Mouse (Mus musculus): Measurements from ENCODE around the gene Serpini1. TPM values are rescaled to one million over a fixed set of nuclear protein-coding genes. Genes with fewer than 3 reads are reported as not detected.
"Not testable (repeated sequence)": the region's sequence is repeated elsewhere in the genome, so short reads cannot be mapped to it uniquely, and the experiment has no call there.

The Serpini1 gene
- polyA plus RNA-seq, 2 experiments = 3.0 to 5.1 TPM

GRCm38 (mm10) chr3:75651603-75652115 lies 94.3 kb downstream of the Serpini1 start:
- no peaks in the 10 kb centered on the region for H3K36me3 ChIP-seq (ENCODE audit: control insufficient read depth, insufficient read depth, low read length)
- H3K4me3 ChIP-seq (replicated peaks; ENCODE audit: low read length) = no peak overlapping the region
- H3K27me3 ChIP-seq (ENCODE audit: control insufficient read depth, insufficient read depth, low read length) = no peaks in the 10 kb centered on the region
- no peaks in the 10 kb centered on the region for H3K9me3 ChIP-seq (ENCODE audit: control insufficient read depth, low read length)
- DNase-seq (ENCODE audit: low spot score) = no peak
- TF ChIP-seq POLR2A (IDR thresholded peaks at IDR 0.05; ENCODE audit: borderline replicate concordance, extremely low read depth, insufficient read depth, insufficient read length) = no peak
- no peaks in the 10 kb centered on the region for H3K4me1 ChIP-seq (ENCODE audit: control insufficient read depth, insufficient read depth, low read length)
- no peak overlapping the region for H3K27ac ChIP-seq (replicated peaks; ENCODE audit: low read depth, low read length)
- ATAC-seq (ENCODE audit: low FRiP score, low read depth) = no peak
- no peak overlapping the region for H3K9ac ChIP-seq (ENCODE audit: low read depth, low read length, severe bottlenecking)
- H3K4me2 ChIP-seq (replicated peaks; ENCODE audit: low read depth, low read length, severe bottlenecking) = no peak overlapping the region
- 71% methylated on average over 2 of the region's 2 CpGs for WGBS

GRCm38 (mm10) chr3:75653901-75654300 lies 96.6 kb downstream of the Serpini1 start:
- DNase-seq (ENCODE audit: low spot score); H3K27ac ChIP-seq (replicated peaks; ENCODE audit: low read depth, low read length); H3K36me3 ChIP-seq (ENCODE audit: control insufficient read depth, insufficient read depth, low read length); H3K4me2 ChIP-seq (replicated peaks; ENCODE audit: low read depth, low read length, severe bottlenecking); H3K4me3 ChIP-seq (replicated peaks; ENCODE audit: low read length); ATAC-seq (ENCODE audit: low FRiP score, low read depth); H3K27me3 ChIP-seq (ENCODE audit: control insufficient read depth, insufficient read depth, low read length); H3K9me3 ChIP-seq (ENCODE audit: control insufficient read depth, low read length); H3K9ac ChIP-seq (ENCODE audit: low read depth, low read length, severe bottlenecking); H3K4me1 ChIP-seq (ENCODE audit: control insufficient read depth, insufficient read depth, low read length): not testable (repeated sequence)
- WGBS = 62% methylated on average over 4 of the region's 4 CpGs

DNA sequence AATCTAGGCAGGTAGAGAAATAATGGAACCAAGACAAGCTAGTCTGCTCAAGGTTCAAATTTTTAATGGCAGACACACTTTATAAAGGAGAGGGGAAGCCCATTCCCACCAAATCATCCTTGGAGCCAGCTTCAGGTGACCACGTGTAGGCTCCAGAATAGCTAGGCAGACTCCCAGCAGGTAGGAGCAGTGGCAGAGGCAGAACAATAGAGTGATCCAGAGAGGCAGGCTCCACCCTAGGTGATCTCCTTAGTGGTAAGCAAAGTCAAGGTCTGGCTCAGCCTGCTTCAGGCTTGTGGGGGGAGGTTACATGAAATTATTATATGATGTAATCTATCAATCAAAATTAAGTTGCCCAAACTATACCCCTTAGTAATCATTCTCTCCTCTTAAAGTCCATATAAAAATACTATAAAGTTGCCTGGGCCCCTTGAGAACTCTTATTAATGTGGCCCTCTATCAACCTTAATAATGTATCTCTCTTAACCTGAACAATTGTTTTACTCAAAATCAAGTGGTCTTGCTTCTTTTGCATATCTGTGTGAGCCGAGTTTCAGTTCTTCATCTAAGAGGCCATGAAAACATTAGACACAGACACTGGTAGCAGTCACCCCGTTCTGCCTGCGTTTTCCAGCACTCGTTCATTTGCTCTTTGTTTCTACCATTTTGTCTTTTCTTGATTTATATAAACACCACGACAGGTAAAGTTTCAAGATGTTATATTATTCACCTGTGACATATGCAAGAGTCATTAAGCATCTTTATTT lies 98.4 kb downstream of the Serpini1 start:
- no peak overlapping the region for H3K27ac ChIP-seq (replicated peaks; ENCODE audit: low read depth, low read length)
- H3K36me3 ChIP-seq (ENCODE audit: control insufficient read depth, insufficient read depth, low read length) = no peaks in the 10 kb centered on the region
- H3K4me2 ChIP-seq (replicated peaks; ENCODE audit: low read depth, low read length, severe bottlenecking) = no peak overlapping the region
- no peaks in the 10 kb centered on the region for H3K27me3 ChIP-seq (ENCODE audit: control insufficient read depth, insufficient read depth, low read length)
- no peak for ATAC-seq (ENCODE audit: low FRiP score, low read depth)
- no peak overlapping the region for H3K4me3 ChIP-seq (replicated peaks; ENCODE audit: low read length)
- WGBS = 74% methylated on average over 6 of the region's 6 CpGs
- no peak overlapping the region for H3K9ac ChIP-seq (ENCODE audit: low read depth, low read length, severe bottlenecking)
- no peak for DNase-seq (ENCODE audit: low spot score)
- TF ChIP-seq POLR2A (IDR thresholded peaks at IDR 0.05; ENCODE audit: borderline replicate concordance, extremely low read depth, insufficient read depth, insufficient read length) = no peak
- no peaks in the 10 kb centered on the region for H3K4me1 ChIP-seq (ENCODE audit: control insufficient read depth, insufficient read depth, low read length)
- H3K9me3 ChIP-seq (ENCODE audit: control insufficient read depth, low read length) = no peaks in the 10 kb centered on the region

GRCm38 (mm10) chr3:75666962-75667361 lies 109.6 kb downstream of the Serpini1 start:
- 58% methylated on average over 3 of the region's 3 CpGs for WGBS
- Histone ChIP-seq H3K9me3 (ENCODE audit: control insufficient read depth, low read length) (no peaks in the 10 kb centered on the region), H3K27ac (replicated peaks; ENCODE audit: low read depth, low read length) (no peak overlapping the region), H3K9ac (ENCODE audit: low read depth, low read length, severe bottlenecking) (no peak overlapping the region), H3K27me3 (ENCODE audit: control insufficient read depth, insufficient read depth, low read length) (no peaks in the 10 kb centered on the region), H3K36me3 (ENCODE audit: control insufficient read depth, insufficient read depth, low read length) (no peaks in the 10 kb centered on the region), H3K4me2 (replicated peaks; ENCODE audit: low read depth, low read length, severe bottlenecking) (no peak overlapping the region), H3K4me3 (replicated peaks; ENCODE audit: low read length) (no peak overlapping the region), H3K4me1 (ENCODE audit: control insufficient read depth, insufficient read depth, low read length) (no peaks in the 10 kb centered on the region)
- TF ChIP-seq POLR2A (IDR thresholded peaks at IDR 0.05; ENCODE audit: borderline replicate concordance, extremely low read depth, insufficient read depth, insufficient read length) = no peak
- DNase-seq (ENCODE audit: low spot score) (no peak), ATAC-seq (ENCODE audit: low FRiP score, low read depth) (no peak)

- Histone ChIP-seq H3K9ac (ENCODE audit: low read depth, low read length, severe bottlenecking) (no peak overlapping the region), H3K4me2 (replicated peaks; ENCODE audit: low read depth, low read length, severe bottlenecking) (no peak overlapping the region), H3K9me3 (ENCODE audit: control insufficient read depth, low read length) (no peaks in the 10 kb centered on the region), H3K27ac (replicated peaks; ENCODE audit: low read depth, low read length) (no peak overlapping the region), H3K4me1 (ENCODE audit: control insufficient read depth, insufficient read depth, low read length) (no peaks in the 10 kb centered on the region), H3K4me3 (replicated peaks; ENCODE audit: low read length) (no peak overlapping the region), H3K36me3 (ENCODE audit: control insufficient read depth, insufficient read depth, low read length) (no peaks in the 10 kb centered on the region), H3K27me3 (ENCODE audit: control insufficient read depth, insufficient read depth, low read length) (no peaks in the 10 kb centered on the region)
- DNase-seq (ENCODE audit: low spot score) (no peak), ATAC-seq (ENCODE audit: low FRiP score, low read depth) (no peak)
- TF ChIP-seq POLR2A (IDR thresholded peaks at IDR 0.05; ENCODE audit: borderline replicate concordance, extremely low read depth, insufficient read depth, insufficient read length) = no peak
- 66% methylated on average over 1 of the region's 1 CpGs for WGBS
These were observed 113.1 kb downstream of the Serpini1 start for GRCm38 (mm10) chr3:75670425-75670824.
